Mouse (Mus musculus) liver, adult (tissue): ENCODE data around the gene Papss2.

ENCODE experiments used
- GATA4 ChIP-seq: IDR thresholded peaks from 2 replicates; pipeline ENCODE4 v1.6.1; 2014; ENCODE audit warnings: mild to moderate bottlenecking, low read length; ENCODE audit not compliant: insufficient replicate concordance

Papss2 gene

GRCm38 (mm10) chr19:32595506-32596286 lies at the start of gene Papss2:
Gene Papss2 (plus strand): TSS chr19:32595790.
- 0 out of 2 replicates have a peak, but pooled peaks have one; percentile 38 for TF ChIP-seq GATA4

GRCm38 (mm10) chr19:32547396-32547795 lies 48.2 kb upstream of the Papss2 start:
- no peak for TF ChIP-seq GATA4

- TF ChIP-seq GATA4 = no peak
Measured at GRCm38 (mm10) chr19:32548202-32548601, 47.4 kb upstream of the Papss2 start.

- 0 out of 2 replicates have a peak, but pooled peaks have one; percentile 35 for TF ChIP-seq GATA4
Measured at GRCm38 (mm10) chr19:32550446-32550845, 45.1 kb upstream of the Papss2 start.

- TF ChIP-seq GATA4 = peak; percentile 94
Measured at GRCm38 (mm10) chr19:32551442-32551841, 44.1 kb upstream of the Papss2 start.

GRCm38 (mm10) chr19:32552106-32552505 lies 43.5 kb upstream of the Papss2 start:
- TF ChIP-seq GATA4 = no peak

- TF ChIP-seq GATA4 = no peak
Measured at GRCm38 (mm10) chr19:32553310-32553709, 42.3 kb upstream of the Papss2 start.

- TF ChIP-seq GATA4 = no peak
Measured at GRCm38 (mm10) chr19:32555257-32555656, 40.3 kb upstream of the Papss2 start.

- no peak for TF ChIP-seq GATA4
Measured at GRCm38 (mm10) chr19:32567025-32567424, 28.6 kb upstream of the Papss2 start.

- no peak for TF ChIP-seq GATA4
Measured at GRCm38 (mm10) chr19:32567447-32567846, 28.1 kb upstream of the Papss2 start.

- TF ChIP-seq GATA4 = no peak
Measured at GRCm38 (mm10) chr19:32568470-32568869, 27.1 kb upstream of the Papss2 start.

GRCm38 (mm10) chr19:32568961-32569653 lies 26.5 kb upstream of the Papss2 start:
- TF ChIP-seq GATA4 = no peak

- no peak for TF ChIP-seq GATA4
Measured at GRCm38 (mm10) chr19:32569725-32570124, 25.9 kb upstream of the Papss2 start.

GRCm38 (mm10) chr19:32572191-32572590 lies 23.4 kb upstream of the Papss2 start:
- peak; percentile 44; the same call in 1 of the 2 replicates for TF ChIP-seq GATA4

GRCm38 (mm10) chr19:32573259-32573658 lies 22.3 kb upstream of the Papss2 start:
- TF ChIP-seq GATA4 = no peak

- no peak for TF ChIP-seq GATA4
Measured at GRCm38 (mm10) chr19:32574846-32575245, 20.7 kb upstream of the Papss2 start.

GRCm38 (mm10) chr19:32577749-32578148 lies 17.8 kb upstream of the Papss2 start:
- TF ChIP-seq GATA4 = no peak
